Mouse (Mus musculus): Measurements from ENCODE around the gene Thoc5.

GRCm38 (mm10) chr11:4921751-4922150, 26.6 kb downstream of the Thoc5 start:
- no peak for TF ChIP-seq CTCF (IDR thresholded peaks at IDR 0.05; ENCODE audit: low read depth)
- no peak for TF ChIP-seq EP300 (IDR thresholded peaks at IDR 0.05; ENCODE audit: low read depth)

Data from liver, postnatal 0 days (tissue).